Mouse (Mus musculus): ENCODE measurements around the gene Gm20388. TPM values are rescaled to one million over a fixed set of nuclear protein-coding genes. Genes with fewer than 3 reads are reported as not detected.

Gene Gm20388
- total and polyA plus RNA-seq, 3 experiments, result 0.02 to 0.05 TPM; not detected in 1

DNA sequence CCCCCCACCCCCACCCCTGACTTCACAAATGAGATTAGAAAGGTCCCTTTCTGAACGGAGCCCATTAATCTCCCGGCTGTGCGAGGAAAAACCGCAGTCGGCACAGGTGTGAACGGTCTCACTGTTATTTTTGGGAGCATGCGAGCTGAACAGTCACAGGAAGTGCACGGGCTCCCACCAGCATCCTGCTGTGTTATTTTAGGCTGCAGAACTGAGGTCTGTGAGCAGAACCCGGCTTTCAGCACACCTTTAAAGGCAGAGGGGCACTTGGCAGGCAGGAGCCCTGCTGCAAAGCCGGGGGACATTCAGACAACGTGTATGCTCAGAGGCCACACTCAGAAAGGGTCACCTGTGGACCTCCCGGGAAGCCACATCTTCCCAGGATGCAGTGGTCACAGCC, 1110.8 kb downstream of the Gm20388 start:
- no peaks in the 10 kb centered on the region for H3K4me1 ChIP-seq (ENCODE audit: insufficient read depth, low read depth, low read length)
- no peak overlapping the region for H3K4me3 ChIP-seq (ENCODE audit: low read depth, low read length)
- no peaks in the 10 kb centered on the region for H3K36me3 ChIP-seq (replicated peaks)
- no peak for ATAC-seq (ENCODE audit: extremely low read depth, insufficient number of reproducible peaks, low FRiP score, poor library complexity, severe bottlenecking)
- DNase-seq (ENCODE audit: low spot score), result no peak
- TF ChIP-seq GATA1 (IDR thresholded peaks at IDR 0.05; ENCODE audit: borderline replicate concordance, low read length) (no peak), TAL1 (conservative IDR thresholded peaks at IDR 0.05; ENCODE audit: low read depth, low read length) (no peak), POLR2AphosphoS5 (IDR thresholded peaks at IDR 0.05; ENCODE audit: insufficient replicate concordance, low read depth, low read length) (no peak), CTCF (IDR thresholded peaks at IDR 0.05; ENCODE audit: low read depth, low read length) (no peak), GATA2 (IDR thresholded peaks at IDR 0.05; ENCODE audit: borderline replicate concordance, low read depth, low read length) (no peak)
- H3K9me3 ChIP-seq (replicated peaks), result peaks cover 92% of the 10 kb centered on the region
- H3K27me3 ChIP-seq (ENCODE audit: insufficient read depth, low read length), result no peaks in the 10 kb centered on the region

DNA sequence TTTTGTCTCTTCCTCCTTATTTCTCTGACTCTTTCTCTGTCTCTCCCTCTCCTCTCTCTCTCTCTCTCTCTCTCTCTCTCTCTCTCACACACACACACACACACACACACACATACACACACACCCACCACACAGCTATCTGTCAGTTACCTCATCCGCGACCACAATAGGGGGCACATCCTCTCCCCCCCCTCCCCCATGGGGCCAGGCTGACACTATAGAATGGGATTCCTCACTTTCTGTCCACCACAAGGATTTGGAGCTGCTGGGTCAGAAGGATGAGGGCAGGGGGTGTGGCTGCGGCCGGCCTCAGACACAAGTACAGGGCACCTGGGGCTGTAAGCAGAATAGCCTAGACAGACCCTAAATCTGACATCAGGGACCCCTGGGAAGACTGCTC, 1112.4 kb downstream of the Gm20388 start:
- H3K4me3 ChIP-seq (ENCODE audit: low read depth, low read length), result no peak overlapping the region
- no peaks in the 10 kb centered on the region for H3K27me3 ChIP-seq (ENCODE audit: insufficient read depth, low read length)
- ATAC-seq (ENCODE audit: extremely low read depth, insufficient number of reproducible peaks, low FRiP score, poor library complexity, severe bottlenecking) (no peak), DNase-seq (ENCODE audit: low spot score) (no peak)
- H3K4me1 ChIP-seq (ENCODE audit: insufficient read depth, low read depth, low read length), result no peaks in the 10 kb centered on the region
- H3K9me3 ChIP-seq (replicated peaks), result peaks cover 92% of the 10 kb centered on the region
- no peaks in the 10 kb centered on the region for H3K36me3 ChIP-seq (replicated peaks)
- TF ChIP-seq POLR2AphosphoS5 (IDR thresholded peaks at IDR 0.05; ENCODE audit: insufficient replicate concordance, low read depth, low read length) (no peak), GATA2 (IDR thresholded peaks at IDR 0.05; ENCODE audit: borderline replicate concordance, low read depth, low read length) (no peak)

DNA sequence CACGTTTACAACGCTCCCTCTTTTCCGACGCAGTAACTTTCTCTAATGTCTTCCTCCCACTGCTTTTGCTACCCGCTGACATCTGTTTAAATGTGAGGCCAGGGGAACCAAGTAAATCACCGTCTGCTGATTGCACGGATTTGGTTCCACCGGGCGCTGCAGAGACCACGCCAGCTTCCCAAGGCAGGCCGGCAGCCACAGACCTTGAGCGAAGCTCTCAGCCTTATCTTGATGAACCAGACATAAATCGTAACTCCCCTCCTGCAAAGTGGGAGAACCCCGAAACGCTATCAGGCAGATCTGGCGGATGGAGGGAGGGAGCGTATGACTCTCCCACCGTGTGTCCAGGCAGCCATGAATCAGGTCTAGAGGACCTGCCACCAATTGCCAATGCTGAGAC, 1113.1 kb downstream of the Gm20388 start:
- no peaks in the 10 kb centered on the region for H3K4me1 ChIP-seq (ENCODE audit: insufficient read depth, low read depth, low read length)
- H3K4me3 ChIP-seq (ENCODE audit: low read depth, low read length), result no peak overlapping the region
- TF ChIP-seq GATA2 (IDR thresholded peaks at IDR 0.05; ENCODE audit: borderline replicate concordance, low read depth, low read length), result no peak
- no peak for TF ChIP-seq POLR2AphosphoS5 (IDR thresholded peaks at IDR 0.05; ENCODE audit: insufficient replicate concordance, low read depth, low read length)
- TF ChIP-seq TAL1 (conservative IDR thresholded peaks at IDR 0.05; ENCODE audit: low read depth, low read length), result no peak
- no peak for TF ChIP-seq GATA1 (IDR thresholded peaks at IDR 0.05; ENCODE audit: borderline replicate concordance, low read length)
- TF ChIP-seq CTCF (IDR thresholded peaks at IDR 0.05; ENCODE audit: low read depth, low read length), result no peak
- no peaks in the 10 kb centered on the region for H3K36me3 ChIP-seq (replicated peaks)
- DNase-seq (ENCODE audit: low spot score) (no peak), ATAC-seq (ENCODE audit: extremely low read depth, insufficient number of reproducible peaks, low FRiP score, poor library complexity, severe bottlenecking) (no peak)
- peaks cover 86% of the 10 kb centered on the region for H3K9me3 ChIP-seq (replicated peaks)
- H3K27me3 ChIP-seq (ENCODE audit: insufficient read depth, low read length), result no peaks in the 10 kb centered on the region

DNA sequence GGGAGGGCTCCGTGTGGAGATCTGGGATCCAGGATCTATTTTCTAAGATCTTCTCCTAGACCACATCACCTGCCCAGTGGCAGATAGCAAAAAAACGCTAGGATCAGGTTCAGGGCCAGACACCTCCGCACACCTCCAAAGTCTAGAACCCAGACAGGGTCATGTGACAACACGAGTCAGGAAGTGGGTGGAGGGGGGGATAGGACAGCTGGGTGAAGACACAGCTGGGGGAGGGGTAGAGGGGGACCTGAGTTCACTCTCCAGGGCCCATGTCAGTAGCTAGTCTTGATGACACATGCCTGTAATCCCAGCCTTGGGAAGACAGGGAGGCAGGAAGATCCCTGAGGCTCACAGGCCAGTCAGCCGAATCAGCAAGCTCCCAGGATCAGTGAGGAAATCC, 1114.8 kb downstream of the Gm20388 start:
- H3K9me3 ChIP-seq (replicated peaks), result peaks cover 83% of the 10 kb centered on the region
- H3K27me3 ChIP-seq (ENCODE audit: insufficient read depth, low read length), result no peaks in the 10 kb centered on the region
- no peak overlapping the region for H3K4me3 ChIP-seq (ENCODE audit: low read depth, low read length)
- TF ChIP-seq GATA1 (IDR thresholded peaks at IDR 0.05; ENCODE audit: borderline replicate concordance, low read length) (no peak), GATA2 (IDR thresholded peaks at IDR 0.05; ENCODE audit: borderline replicate concordance, low read depth, low read length) (no peak), CTCF (IDR thresholded peaks at IDR 0.05; ENCODE audit: low read depth, low read length) (no peak), TAL1 (conservative IDR thresholded peaks at IDR 0.05; ENCODE audit: low read depth, low read length) (no peak), POLR2AphosphoS5 (IDR thresholded peaks at IDR 0.05; ENCODE audit: insufficient replicate concordance, low read depth, low read length) (no peak)
- H3K36me3 ChIP-seq (replicated peaks), result no peaks in the 10 kb centered on the region
- DNase-seq (ENCODE audit: low spot score) (no peak), ATAC-seq (ENCODE audit: extremely low read depth, insufficient number of reproducible peaks, low FRiP score, poor library complexity, severe bottlenecking) (no peak)
- H3K4me1 ChIP-seq (ENCODE audit: insufficient read depth, low read depth, low read length), result no peaks in the 10 kb centered on the region

GRCm38 (mm10) chr8:121027787-121028186, 1117.1 kb downstream of the Gm20388 start:
- no peaks in the 10 kb centered on the region for H3K27me3 ChIP-seq (ENCODE audit: insufficient read depth, low read length)
- no peak for ATAC-seq (ENCODE audit: extremely low read depth, insufficient number of reproducible peaks, low FRiP score, poor library complexity, severe bottlenecking)

GRCm38 (mm10) chr8:121029076-121029475, 1118.4 kb downstream of the Gm20388 start:
- DNase-seq (ENCODE audit: low spot score) (no peak), ATAC-seq (ENCODE audit: extremely low read depth, insufficient number of reproducible peaks, low FRiP score, poor library complexity, severe bottlenecking) (no peak)
- no peaks in the 10 kb centered on the region for H3K36me3 ChIP-seq (replicated peaks)
- no peaks in the 10 kb centered on the region for H3K27me3 ChIP-seq (ENCODE audit: insufficient read depth, low read length)
- TF ChIP-seq CTCF (IDR thresholded peaks at IDR 0.05; ENCODE audit: low read depth, low read length) (no peak), GATA2 (IDR thresholded peaks at IDR 0.05; ENCODE audit: borderline replicate concordance, low read depth, low read length) (no peak), POLR2AphosphoS5 (IDR thresholded peaks at IDR 0.05; ENCODE audit: insufficient replicate concordance, low read depth, low read length) (no peak), TAL1 (conservative IDR thresholded peaks at IDR 0.05; ENCODE audit: low read depth, low read length) (no peak), GATA1 (IDR thresholded peaks at IDR 0.05; ENCODE audit: borderline replicate concordance, low read length) (no peak)
- H3K4me1 ChIP-seq (ENCODE audit: insufficient read depth, low read depth, low read length), result no peaks in the 10 kb centered on the region
- H3K9me3 ChIP-seq (replicated peaks), result peaks cover 86% of the 10 kb centered on the region
- H3K4me3 ChIP-seq (ENCODE audit: low read depth, low read length), result no peak overlapping the region

More at GRCm38 (mm10) chr8:121027787-121028186, 1117.1 kb downstream of the Gm20388 start:
- no peak for DNase-seq (ENCODE audit: low spot score)
- H3K4me3 ChIP-seq (ENCODE audit: low read depth, low read length), result no peak overlapping the region
- peaks cover 86% of the 10 kb centered on the region for H3K9me3 ChIP-seq (replicated peaks)
- H3K4me1 ChIP-seq (ENCODE audit: insufficient read depth, low read depth, low read length), result no peaks in the 10 kb centered on the region
- H3K36me3 ChIP-seq (replicated peaks), result no peaks in the 10 kb centered on the region
- no peak for TF ChIP-seq CTCF (IDR thresholded peaks at IDR 0.05; ENCODE audit: low read depth, low read length)
- no peak for TF ChIP-seq POLR2AphosphoS5 (IDR thresholded peaks at IDR 0.05; ENCODE audit: insufficient replicate concordance, low read depth, low read length)
- no peak for TF ChIP-seq TAL1 (conservative IDR thresholded peaks at IDR 0.05; ENCODE audit: low read depth, low read length)
- TF ChIP-seq GATA2 (IDR thresholded peaks at IDR 0.05; ENCODE audit: borderline replicate concordance, low read depth, low read length), result no peak

Data from G1E (cell line).